Mouse (Mus musculus): ENCODE measurements at regions not wholly inside any gene's neighbourhood (a gene's known extent, or its start where the extent isn't known, plus 50 kb on each side); places are given as distances from the start of the nearest gene placed in this dataset.

DNA sequence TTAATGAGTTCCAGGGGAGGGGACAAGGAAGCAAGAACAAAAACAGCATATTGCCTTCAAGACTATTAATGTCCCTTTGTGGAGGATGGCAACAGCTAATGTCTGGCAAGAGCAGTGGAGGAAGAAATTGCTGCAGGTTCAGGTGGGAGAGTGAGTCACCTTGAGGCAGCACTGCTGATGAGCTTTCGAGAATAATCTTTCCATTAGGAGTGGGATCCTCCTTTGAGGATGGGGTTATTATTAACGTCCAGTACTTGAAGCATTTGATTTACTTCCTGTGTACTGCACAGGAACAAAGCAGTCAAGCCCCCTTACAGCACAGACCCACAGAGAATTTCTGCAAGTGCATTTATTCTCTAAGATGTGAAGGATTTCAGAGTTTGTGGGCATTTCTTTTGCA, 671.2 kb upstream of the Stxbp6 start:
- DNase-seq, result no peak

GRCm38 (mm10) chr12:45744619-45745018, 670.1 kb upstream of the Stxbp6 start:
- DNase-seq, result no peak

- no peak for DNase-seq
These were observed 659.2 kb upstream of the Stxbp6 start for GRCm38 (mm10) chr12:45733661-45734060.

- DNase-seq, result no peak
These were observed 650.3 kb upstream of the Stxbp6 start for GRCm38 (mm10) chr12:45724565-45725370.

DNA sequence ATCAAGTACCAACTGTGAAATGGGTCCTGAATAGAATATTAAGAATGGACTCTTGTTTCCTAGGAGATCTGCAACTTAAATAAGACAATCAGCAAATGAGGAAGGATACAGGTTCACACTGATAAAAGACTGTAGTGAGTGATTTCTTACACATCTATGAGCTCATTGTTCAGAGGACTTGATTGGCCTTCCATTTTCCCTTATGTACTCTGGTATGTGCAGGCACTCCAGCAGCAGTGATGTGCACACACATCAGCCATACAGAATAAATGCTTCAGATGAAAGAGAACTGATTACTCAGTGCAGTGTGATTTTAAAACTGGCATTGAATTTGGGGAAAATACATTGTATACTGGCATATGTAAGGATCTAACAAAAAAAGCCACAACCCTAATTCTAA, 636.8 kb upstream of the Stxbp6 start:
- no peak for DNase-seq

DNA sequence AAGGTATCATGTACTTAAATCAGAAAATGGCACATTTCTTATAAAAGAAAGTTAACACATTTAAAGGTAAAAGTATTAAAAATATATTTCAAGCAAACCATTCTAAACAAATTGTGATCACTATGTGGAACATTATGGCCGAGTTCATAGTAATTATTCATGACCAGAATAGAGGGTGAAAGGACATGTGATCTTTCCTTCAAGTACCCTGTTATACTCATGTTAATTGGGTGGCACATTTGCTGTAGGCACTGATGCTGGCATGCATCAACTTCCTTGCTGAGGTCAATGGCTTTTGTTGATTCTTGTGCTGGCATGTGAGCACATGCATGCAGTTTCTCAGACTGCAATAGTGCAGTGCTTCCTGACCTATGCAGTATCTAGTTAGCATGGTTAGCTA, 636.3 kb upstream of the Stxbp6 start:
- no peak for DNase-seq

GRCm38 (mm10) chr12:45689291-45689690, 614.8 kb upstream of the Stxbp6 start:
- DNase-seq, result no peak

GRCm38 (mm10) chr12:45686765-45687164, 612.3 kb upstream of the Stxbp6 start:
- no peak for DNase-seq

GRCm38 (mm10) chr12:45672361-45672760, 597.9 kb upstream of the Stxbp6 start:
- DNase-seq, result no peak

DNA sequence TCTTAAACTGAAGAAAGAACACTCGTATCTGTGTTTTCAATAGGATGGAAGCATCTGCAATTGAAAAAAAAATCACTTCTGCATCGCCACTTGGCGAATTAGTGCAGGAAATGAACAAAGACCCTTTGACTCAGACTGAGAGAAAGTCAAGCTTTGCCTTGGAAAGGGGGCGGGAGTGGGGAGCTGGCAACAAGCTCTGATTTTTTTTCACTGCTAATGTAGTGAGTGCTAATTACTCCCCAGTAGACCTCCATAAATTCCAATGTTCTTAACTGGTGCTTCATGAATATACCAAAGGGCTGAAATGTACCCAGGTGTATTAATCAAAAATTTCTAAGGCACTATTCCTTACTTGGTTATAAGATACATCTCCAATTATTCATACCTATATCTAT, 597.0 kb upstream of the Stxbp6 start:
- no peak for DNase-seq

DNA sequence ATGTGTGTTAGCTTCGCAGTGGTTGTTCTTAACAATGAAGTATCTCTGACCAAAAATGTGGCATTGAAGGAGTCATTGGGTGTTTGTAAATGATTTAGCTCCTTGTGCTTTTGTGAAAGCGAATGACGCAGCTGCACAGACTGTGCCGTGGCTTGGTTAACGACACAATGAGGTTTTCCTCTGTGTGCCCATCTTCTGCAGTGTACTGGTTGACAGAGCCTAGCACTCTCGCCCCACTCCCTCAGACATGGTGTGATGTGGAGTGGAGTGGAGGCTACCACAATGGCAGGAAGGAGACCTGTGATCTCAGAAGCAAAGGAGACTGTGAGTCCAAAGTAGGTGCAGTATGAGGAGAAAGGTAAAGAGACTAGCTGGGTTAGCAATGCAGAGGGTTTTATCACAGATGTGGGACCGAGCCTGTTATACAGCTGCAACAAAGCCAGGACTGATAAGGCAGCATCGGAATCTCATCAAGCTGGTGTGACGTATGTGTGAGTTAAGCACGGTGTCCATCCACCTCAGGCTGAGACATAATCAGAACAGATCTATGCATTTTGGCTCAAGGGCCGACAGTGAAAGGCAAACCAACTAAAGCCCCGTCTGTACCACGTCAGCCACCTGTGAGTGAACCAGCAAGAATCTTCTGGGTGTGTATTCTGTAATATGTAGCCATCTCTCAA, 596.5 kb upstream of the Stxbp6 start:
- DNase-seq, result no peak

DNA sequence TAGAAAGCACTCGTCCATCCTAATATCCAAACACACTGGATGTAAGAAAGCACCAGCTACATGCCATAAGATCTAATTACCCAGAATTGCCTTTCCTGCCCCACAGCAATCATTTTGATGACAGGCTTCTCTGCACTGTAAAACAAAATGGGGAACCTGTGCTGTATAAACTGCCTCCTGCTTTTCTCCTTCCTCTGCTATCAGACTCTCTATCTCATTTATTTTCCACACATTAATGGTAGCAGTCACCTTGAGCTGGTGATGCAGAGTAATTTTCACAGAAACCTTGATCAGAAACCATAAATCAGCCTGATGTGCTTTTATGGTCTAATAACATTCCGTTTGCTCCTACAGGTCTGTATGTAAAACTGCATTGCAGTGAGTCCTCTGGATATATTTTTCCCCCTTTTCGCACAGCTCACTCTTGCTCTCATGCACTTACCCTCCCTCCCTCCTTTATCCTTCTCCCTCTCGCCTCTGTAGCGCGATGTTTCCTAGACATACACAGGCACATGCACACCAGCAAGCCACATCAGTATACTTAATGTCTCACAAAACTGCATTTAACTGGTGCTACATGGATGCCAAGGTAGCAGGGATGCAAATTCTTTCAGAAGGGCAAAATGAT, 595.9 kb upstream of the Stxbp6 start:
- no peak for DNase-seq

DNA sequence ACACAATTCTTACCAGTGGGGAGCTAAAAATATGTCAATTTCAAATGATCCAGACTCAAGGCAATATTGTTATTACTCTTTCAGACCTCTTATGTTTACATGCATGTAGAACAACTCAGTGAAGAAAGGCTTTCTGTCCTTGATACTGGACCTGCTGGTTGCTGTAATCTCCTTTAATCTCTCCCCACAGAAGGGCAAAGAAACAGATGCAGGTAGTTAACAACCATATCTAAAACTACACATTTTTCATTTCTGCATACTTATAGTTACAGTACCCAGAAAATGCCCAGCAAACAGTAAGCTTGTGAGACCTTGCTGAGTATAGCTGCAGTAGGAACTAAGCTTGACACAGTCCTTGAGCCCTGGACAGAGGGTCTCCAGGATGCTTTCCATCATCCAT, 585.1 kb upstream of the Stxbp6 start:
- DNase-seq, result no peak

DNA sequence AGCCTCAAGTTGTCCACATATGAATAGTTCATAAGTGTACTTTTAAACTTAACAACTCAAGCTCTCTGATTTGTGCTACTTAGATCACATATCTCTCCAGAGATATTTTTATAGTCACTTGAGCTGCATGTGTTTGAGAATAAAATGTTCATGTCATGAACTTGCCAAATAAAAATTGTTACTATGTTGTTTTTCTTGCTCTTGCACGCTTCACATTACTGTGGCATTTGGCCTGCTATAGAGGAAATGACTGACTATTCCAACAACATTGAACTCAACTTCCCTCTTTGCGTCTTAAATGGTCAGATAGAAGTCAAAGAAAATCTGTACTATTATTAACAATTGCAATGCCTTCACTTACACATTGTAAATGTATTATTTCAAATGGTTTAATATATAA, 582.1 kb upstream of the Stxbp6 start:
- DNase-seq, result no peak

GRCm38 (mm10) chr12:45648654-45649053, 574.1 kb upstream of the Stxbp6 start:
- DNase-seq, result no peak

GRCm38 (mm10) chr12:45644180-45644579, 569.7 kb upstream of the Stxbp6 start:
- DNase-seq, result no peak

DNA sequence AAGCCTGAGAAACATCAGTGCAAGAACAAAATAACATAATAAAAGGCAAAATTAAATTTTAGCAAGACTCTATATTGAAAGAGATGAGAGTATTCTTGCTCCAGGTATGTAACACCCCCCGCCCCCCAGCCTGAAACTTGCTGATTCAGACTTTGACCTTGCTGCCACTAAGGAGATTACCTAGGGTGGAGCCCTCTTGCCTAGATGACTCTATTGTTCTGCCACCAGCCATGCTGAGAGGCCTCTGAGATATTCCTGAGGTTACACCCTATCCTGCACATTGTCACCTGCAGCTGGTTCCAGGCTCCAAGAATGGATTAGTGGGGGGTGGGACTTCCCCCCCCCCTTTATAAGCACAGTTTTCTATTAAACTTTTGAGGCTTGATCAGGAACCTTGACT, 548.3 kb upstream of the Stxbp6 start:
- no peak for DNase-seq

DNA sequence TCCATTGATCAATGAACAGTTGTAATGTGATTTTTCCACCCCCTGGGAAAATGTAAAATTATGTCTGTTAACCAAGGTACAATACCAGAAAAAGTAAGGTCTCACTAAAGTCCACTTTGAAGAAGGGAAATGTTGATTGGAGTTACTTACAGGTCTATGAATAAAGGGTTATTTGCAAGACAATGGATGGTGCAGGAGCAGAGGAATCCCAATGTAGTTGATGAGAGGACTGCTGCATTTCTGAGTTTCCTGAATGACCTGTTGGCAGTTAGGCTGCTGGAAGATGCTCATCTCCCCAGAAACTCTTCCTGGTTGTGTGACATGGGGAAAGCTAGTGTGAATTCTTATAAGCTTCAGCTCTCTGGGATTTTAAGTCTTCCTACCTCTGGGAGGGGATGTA, 545.5 kb upstream of the Stxbp6 start:
- no peak for DNase-seq

GRCm38 (mm10) chr12:45614509-45615150, 540.1 kb upstream of the Stxbp6 start:
- no peak for DNase-seq

DNA sequence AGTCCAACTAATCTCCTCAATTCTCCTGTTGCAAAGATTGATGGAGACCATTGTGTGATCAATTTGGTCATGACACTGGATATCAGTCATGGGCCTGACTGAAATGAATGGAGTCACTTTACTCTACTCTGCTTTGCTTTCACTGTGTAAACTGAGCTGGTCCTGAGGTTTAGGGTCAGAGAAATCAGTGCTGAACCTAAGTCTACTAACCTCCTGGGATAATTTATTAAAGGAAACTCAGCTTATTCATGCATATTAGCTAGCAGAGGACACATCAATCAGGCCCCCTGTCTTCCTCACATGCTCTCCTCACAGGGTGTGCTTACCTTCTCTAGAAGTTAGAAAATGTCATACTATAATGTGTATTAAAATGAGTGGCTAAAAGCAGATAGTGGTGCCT, 539.6 kb upstream of the Stxbp6 start:
- DNase-seq, result no peak

DNA sequence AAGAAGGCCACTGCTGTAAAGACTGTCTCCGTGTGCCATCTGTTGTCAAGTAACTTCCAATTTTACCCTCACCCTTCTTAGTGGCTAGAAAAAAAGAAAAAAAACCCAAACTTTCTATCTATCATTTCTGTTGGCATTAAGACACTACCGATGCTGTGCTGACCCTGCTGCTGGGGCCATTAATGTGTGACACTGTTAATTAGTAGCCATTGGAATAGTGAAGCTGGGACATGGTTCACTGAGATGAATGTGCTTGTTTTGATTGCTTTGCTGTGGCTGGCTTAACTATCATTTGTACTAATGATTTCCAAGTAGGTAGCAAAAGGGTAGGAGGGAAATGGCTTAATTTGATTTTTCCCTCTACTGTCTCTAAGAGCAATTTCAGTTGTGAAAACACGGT, 524.9 kb upstream of the Stxbp6 start:
- no peak for DNase-seq

DNA sequence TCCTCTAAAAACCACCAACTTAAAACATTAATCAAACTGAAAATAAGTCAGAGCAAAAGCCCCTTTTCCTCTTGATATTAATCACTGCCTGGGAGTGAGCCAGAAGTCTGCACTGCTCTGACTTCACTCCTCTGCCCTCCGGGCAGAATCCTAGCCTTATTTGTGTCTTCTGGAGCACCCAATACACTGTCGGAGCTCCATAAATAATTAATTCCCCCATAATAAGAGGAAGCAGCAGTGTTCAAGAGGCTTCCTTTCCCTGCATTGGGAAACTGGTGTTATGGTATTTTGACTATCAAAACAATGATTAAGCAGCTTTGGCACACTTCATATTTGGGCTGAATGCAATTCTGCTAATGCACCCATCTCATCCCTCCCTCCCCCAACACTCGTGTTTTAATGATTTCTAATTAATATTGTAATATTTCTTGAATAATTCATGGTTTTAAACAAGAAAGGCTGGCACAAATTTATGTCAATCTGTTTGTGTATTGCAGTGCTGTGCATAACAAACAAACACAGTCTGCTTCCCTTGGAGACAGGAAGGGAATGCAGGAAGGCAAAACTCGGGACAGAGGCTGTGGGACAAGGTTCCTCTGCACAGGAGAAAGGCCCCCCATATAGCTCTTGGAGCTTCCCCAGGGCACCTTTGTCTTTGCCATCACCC, 523.5 kb upstream of the Stxbp6 start:
- no peak for DNase-seq

GRCm38 (mm10) chr12:45594689-45595088, 520.2 kb upstream of the Stxbp6 start:
- no peak for DNase-seq
